Mouse (Mus musculus) lung, adult 2 months (tissue): ENCODE data around the gene Gns.

Experiments used
- CTCF ChIP-seq: fragments of 200-500 bp; IDR thresholded peaks from 2 replicates; pipeline ENCODE4 v1.5.1; 2011; ENCODE audit warnings: mild to moderate bottlenecking, low read length, control low read depth; ENCODE audit not compliant: insufficient read depth
- POLR2A ChIP-seq: fragments of 200-500 bp; IDR thresholded peaks from 2 replicates; pipeline ENCODE4 v1.6.1; 2011; ENCODE audit warnings: low read depth, mild to moderate bottlenecking, control low read depth, low read length, borderline replicate concordance; ENCODE audit errors: extremely low read depth

- TF ChIP-seq POLR2A, result no peak
- TF ChIP-seq CTCF, result no peak
Observed at GRCm38 (mm10) chr10:121385695-121386094, 20.8 kb downstream of the Gns start.
